Mouse (Mus musculus): ENCODE results near the gene Olfr1449. TPM values are rescaled to one million over a fixed set of nuclear protein-coding genes. Genes with fewer than 3 reads are reported as not detected.
"Not testable (repeated sequence)": the region's sequence is repeated elsewhere in the genome, so short reads cannot be mapped to it uniquely, and the experiment has no call there.

The Olfr1449 gene
- not detected in 3 replicates for total RNA-seq (2017)

- ATAC-seq (replicated peaks; ENCODE audit: insufficient number of reproducible peaks, low FRiP score, low TSS enrichment, poor library complexity, severe bottlenecking): no peak
These were observed at the start of gene Olfr1449 for GRCm38 (mm10) chr19:12930540-12930939. Gene Olfr1449, plus strand, starts transcription at chr19:12930840.

DNA sequence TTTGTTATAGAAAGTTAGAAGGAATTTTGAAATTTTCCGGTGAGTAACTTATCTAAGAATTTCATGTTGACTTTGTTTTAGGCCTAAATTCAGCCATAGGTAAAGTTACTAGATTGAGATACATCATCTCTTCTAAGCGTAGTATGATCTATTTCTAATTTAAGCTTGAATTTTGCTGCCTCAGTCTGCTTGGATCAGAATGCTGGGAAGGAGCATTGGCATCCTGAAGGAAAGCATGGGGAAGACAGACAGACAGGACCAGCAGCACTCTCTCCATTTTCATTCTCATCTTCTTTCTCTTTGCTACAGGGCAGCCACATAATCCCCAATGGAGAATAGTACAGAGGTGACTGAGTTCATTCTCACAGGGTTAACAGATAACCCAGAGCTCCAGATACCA lies 47.1 kb upstream of the Olfr1449 start, which contains the start of gene Olfr1445:
Gene Olfr1445, plus strand, starts transcription at position 301 of the 400 bp plus-strand sequence.
- no peak for ATAC-seq (replicated peaks; ENCODE audit: insufficient number of reproducible peaks, low FRiP score, low TSS enrichment, poor library complexity, severe bottlenecking)

- ATAC-seq (replicated peaks; ENCODE audit: insufficient number of reproducible peaks, low FRiP score, low TSS enrichment, poor library complexity, severe bottlenecking): no peak
These were observed 37.2 kb upstream of the Olfr1449 start, which contains the start of gene Olfr1446 for GRCm38 (mm10) chr19:12893424-12893823. Gene Olfr1446, minus strand, starts transcription at chr19:12893524.

DNA sequence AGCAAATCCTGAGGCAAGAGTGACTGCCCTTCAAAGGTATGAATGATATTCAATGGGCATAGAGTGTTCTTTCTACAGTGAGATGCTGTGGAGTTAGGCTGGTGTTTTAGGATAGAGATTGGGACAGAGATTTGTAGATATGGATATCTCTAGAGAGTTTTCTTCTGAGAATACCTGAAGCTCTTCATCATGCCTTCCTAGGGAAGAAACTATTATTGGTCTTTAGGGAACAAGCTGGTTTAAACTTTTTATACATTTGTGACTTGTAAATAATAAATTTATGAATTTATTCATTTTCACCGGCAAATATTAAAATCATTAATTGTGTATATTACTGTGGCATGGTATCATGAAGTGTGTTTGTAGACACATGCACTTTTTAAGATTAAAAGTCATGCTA lies 27.0 kb upstream of the Olfr1449 start, which contains the start of gene Olfr1447:
Gene Olfr1447, minus strand, starts transcription at position 101 of the 400 bp plus-strand sequence.
- ATAC-seq (replicated peaks; ENCODE audit: insufficient number of reproducible peaks, low FRiP score, low TSS enrichment, poor library complexity, severe bottlenecking): no peak

DNA sequence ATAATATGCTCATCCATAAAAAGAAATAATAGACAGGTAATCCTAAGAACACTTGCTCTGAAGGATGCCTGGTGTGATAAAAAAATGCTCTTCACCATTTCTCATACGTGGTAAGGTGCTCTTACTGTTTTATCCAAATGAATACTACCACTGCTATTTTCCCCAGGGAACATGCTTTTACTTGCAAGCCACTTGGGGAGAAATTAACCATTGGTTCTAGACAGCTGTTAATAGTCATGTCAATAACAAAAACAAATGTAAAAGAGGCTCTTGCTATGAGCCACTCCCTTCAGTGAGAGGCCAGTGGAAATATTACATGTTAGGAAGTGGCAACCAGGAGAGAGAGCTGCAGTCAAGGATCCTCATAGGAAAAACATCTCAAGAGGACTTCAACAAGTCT lies 6.3 kb upstream of the Olfr1449 start, which contains the start of gene Olfr1448:
Gene Olfr1448, minus strand, starts transcription at position 101 of the 400 bp plus-strand sequence.
- no peak for ATAC-seq (replicated peaks; ENCODE audit: insufficient number of reproducible peaks, low FRiP score, low TSS enrichment, poor library complexity, severe bottlenecking)

- no peak for ATAC-seq (replicated peaks; ENCODE audit: insufficient number of reproducible peaks, low FRiP score, low TSS enrichment, poor library complexity, severe bottlenecking)
These were observed 19.3 kb downstream of the Olfr1449 start, which contains the start of gene Olfr1450 for GRCm38 (mm10) chr19:12949958-12950357. Gene Olfr1450, plus strand, starts transcription at chr19:12950258.

GRCm38 (mm10) chr19:12970082-12970481 lies 39.4 kb downstream of the Olfr1449 start:
- not testable (repeated sequence) for ATAC-seq (replicated peaks; ENCODE audit: insufficient number of reproducible peaks, low FRiP score, low TSS enrichment, poor library complexity, severe bottlenecking)

Other genes starting within 250 kb of the Olfr1449 start
- gene Keg1, start 235.1 kb upstream of the Olfr1449 start, total RNA-seq (2017): not detected in 3 replicates
- 2.2 to 4.7 TPM (median 3.5 TPM) in 3 replicates for gene Cntf, start 165.2 kb upstream of the Olfr1449 start, total RNA-seq (2017)
- gene Zfp91, start 134.7 kb upstream of the Olfr1449 start, total RNA-seq (2017): 101 to 112 TPM (median 106 TPM) in 3 replicates
- gene Lpxn, start 134.6 kb upstream of the Olfr1449 start, total RNA-seq (2017): 25.8 to 41.6 TPM (median 26.1 TPM) in 3 replicates
- 1.4 to 4.1 TPM in 2 of 3 replicates, not detected in the other for gene Gm5244, start 84.2 kb upstream of the Olfr1449 start, total RNA-seq (2017)
- gene Olfr1444, start 73.6 kb upstream of the Olfr1449 start, total RNA-seq (2017): not detected in 3 replicates
- gene Olfr1445, start 47.0 kb upstream of the Olfr1449 start, total RNA-seq (2017): 1.3 TPM in 1 of 3 replicates, not detected in the others
- gene Olfr1446, start 37.3 kb upstream of the Olfr1449 start, total RNA-seq (2017): not detected in 3 replicates
- gene Olfr1447, start 27.1 kb upstream of the Olfr1449 start, total RNA-seq (2017): not detected in 3 replicates
- gene Olfr1448, start 6.4 kb upstream of the Olfr1449 start, total RNA-seq (2017): not detected in 3 replicates
- not detected in 3 replicates for gene Olfr1450, start 19.4 kb downstream of the Olfr1449 start, total RNA-seq (2017)
- gene Olfr1451, start 64.2 kb downstream of the Olfr1449 start, total RNA-seq (2017): not detected in 3 replicates
- gene Olfr1453, start 97.5 kb downstream of the Olfr1449 start, total RNA-seq (2017): not detected in 3 replicates
- not detected in 3 replicates for gene Olfr1454, start 129.8 kb downstream of the Olfr1449 start, total RNA-seq (2017)
- not detected in 3 replicates for gene Olfr1457, start 167.1 kb downstream of the Olfr1449 start, total RNA-seq (2017)
- gene Olfr1458, start 175.9 kb downstream of the Olfr1449 start, total RNA-seq (2017): not detected in 3 replicates
- 0.19 TPM in 1 of 3 replicates, not detected in the others for gene Olfr1459, start 218.7 kb downstream of the Olfr1449 start, total RNA-seq (2017)
- gene Olfr1461, start 232.2 kb downstream of the Olfr1449 start, total RNA-seq (2017): not detected in 3 replicates

All from monocyte, adult 5-6 weeks (primary cell).